Mouse (Mus musculus): ENCODE results near the gene Nol3. TPM values are rescaled to one million over a fixed set of nuclear protein-coding genes. Genes with fewer than 3 reads are reported as not detected.

Nol3 gene
- polyA plus RNA-seq, 1 experiment from 2014 or later = 2.9 TPM

MicroRNAs within 50 kb of the gene (microRNA counts, 519-probe panel; counts per million panel counts)
- 3,670 counts per million, percentile 37 among the panel's probes with 10 or more counts for microRNA mmu-miR-328

Small RNAs within 50 kb of the gene (microRNA-seq; reads per million reads assigned to microRNA genes)
- gene Gm27320 (not detected), gene Mir328 (226 reads per million, percentile 67 among the genes with 10 or more reads in this experiment)

Other genes with a start within 250 kb of the Nol3 start
- gene Ces3a, start 227.5 kb upstream of the Nol3 start, polyA plus RNA-seq (2014; fragmentation: Nextera tagmentation; extraction: Ambion mirVana) = not detected in 2 replicates
- not detected in 2 replicates for gene Ces3b, start 192.4 kb upstream of the Nol3 start, polyA plus RNA-seq (2014; fragmentation: Nextera tagmentation; extraction: Ambion mirVana)
- 0.09 TPM in 1 of 2 replicates, not detected in the other for gene Ces4a, start 144.3 kb upstream of the Nol3 start, polyA plus RNA-seq (2014; fragmentation: Nextera tagmentation; extraction: Ambion mirVana)
- 34.5 and 39.5 TPM in 2 replicates for gene Cbfb, start 105.5 kb upstream of the Nol3 start, polyA plus RNA-seq (2014; fragmentation: Nextera tagmentation; extraction: Ambion mirVana)
- gene D230025D16Rik, start 51.0 kb upstream of the Nol3 start, polyA plus RNA-seq (2014; fragmentation: Nextera tagmentation; extraction: Ambion mirVana) = 35.4 and 38.9 TPM in 2 replicates
- gene B3gnt9, start 21.0 kb upstream of the Nol3 start, polyA plus RNA-seq (2014; fragmentation: Nextera tagmentation; extraction: Ambion mirVana) = 3.1 and 4.1 TPM in 2 replicates
- gene Tradd, start 11.5 kb upstream of the Nol3 start, polyA plus RNA-seq (2014; fragmentation: Nextera tagmentation; extraction: Ambion mirVana) = 14.8 and 21.8 TPM in 2 replicates
- gene Fbxl8, start 11.5 kb upstream of the Nol3 start, polyA plus RNA-seq (2014; fragmentation: Nextera tagmentation; extraction: Ambion mirVana) = 0.50 and 0.85 TPM in 2 replicates
- 0.14 and 0.37 TPM in 2 replicates for gene Hsf4, start 6.3 kb upstream of the Nol3 start, polyA plus RNA-seq (2014; fragmentation: Nextera tagmentation; extraction: Ambion mirVana)
- 67.9 and 69.5 TPM in 2 replicates for gene 4931428F04Rik, start 13.7 kb downstream of the Nol3 start, polyA plus RNA-seq (2014; fragmentation: Nextera tagmentation; extraction: Ambion mirVana)
- gene Exoc3l, start 20.0 kb downstream of the Nol3 start, polyA plus RNA-seq (2014; fragmentation: Nextera tagmentation; extraction: Ambion mirVana) = 8.3 and 8.8 TPM in 2 replicates
- 50.8 and 51.9 TPM in 2 replicates for gene E2f4, start 21.5 kb downstream of the Nol3 start, polyA plus RNA-seq (2014; fragmentation: Nextera tagmentation; extraction: Ambion mirVana)
- 0.70 and 0.82 TPM in 2 replicates for gene Elmo3, start 29.5 kb downstream of the Nol3 start, polyA plus RNA-seq (2014; fragmentation: Nextera tagmentation; extraction: Ambion mirVana)
- 0.67 and 0.93 TPM in 2 replicates for gene Lrrc29, start 50.1 kb downstream of the Nol3 start, polyA plus RNA-seq (2014; fragmentation: Nextera tagmentation; extraction: Ambion mirVana)
- gene Tmem208, start 50.2 kb downstream of the Nol3 start, polyA plus RNA-seq (2014; fragmentation: Nextera tagmentation; extraction: Ambion mirVana) = 130 and 141 TPM in 2 replicates
- gene Fhod1, start 71.8 kb downstream of the Nol3 start, polyA plus RNA-seq (2014; fragmentation: Nextera tagmentation; extraction: Ambion mirVana) = 0.39 and 0.48 TPM in 2 replicates
- 3.8 and 6.9 TPM in 2 replicates for gene Slc9a5, start 72.7 kb downstream of the Nol3 start, polyA plus RNA-seq (2014; fragmentation: Nextera tagmentation; extraction: Ambion mirVana)
- 1.1 and 1.2 TPM in 2 replicates for gene Plekhg4, start 97.1 kb downstream of the Nol3 start, polyA plus RNA-seq (2014; fragmentation: Nextera tagmentation; extraction: Ambion mirVana)
- gene Kctd19, start 137.4 kb downstream of the Nol3 start, polyA plus RNA-seq (2014; fragmentation: Nextera tagmentation; extraction: Ambion mirVana) = 0.09 TPM in 1 of 2 replicates, not detected in the other
- gene Lrrc36, start 137.4 kb downstream of the Nol3 start, polyA plus RNA-seq (2014; fragmentation: Nextera tagmentation; extraction: Ambion mirVana) = 0.22 and 0.43 TPM in 2 replicates
- 49.2 and 57.0 TPM in 2 replicates for gene Tppp3, start 195.4 kb downstream of the Nol3 start, polyA plus RNA-seq (2014; fragmentation: Nextera tagmentation; extraction: Ambion mirVana)
- gene Zdhhc1, start 220.8 kb downstream of the Nol3 start, polyA plus RNA-seq (2014; fragmentation: Nextera tagmentation; extraction: Ambion mirVana) = 15.5 and 22.0 TPM in 2 replicates
- 1.1 and 1.8 TPM in 2 replicates for gene Hsd11b2, start 242.6 kb downstream of the Nol3 start, polyA plus RNA-seq (2014; fragmentation: Nextera tagmentation; extraction: Ambion mirVana)